Mouse (Mus musculus): ENCODE measurements at regions not wholly inside any gene's neighbourhood (a gene's known extent, or its start where the extent isn't known, plus 50 kb on each side); places are given as distances from the start of the nearest gene placed in this dataset.
"Not testable (repeated sequence)": the region's sequence is repeated elsewhere in the genome, so short reads cannot be mapped to it uniquely, and the experiment has no call there.

DNA sequence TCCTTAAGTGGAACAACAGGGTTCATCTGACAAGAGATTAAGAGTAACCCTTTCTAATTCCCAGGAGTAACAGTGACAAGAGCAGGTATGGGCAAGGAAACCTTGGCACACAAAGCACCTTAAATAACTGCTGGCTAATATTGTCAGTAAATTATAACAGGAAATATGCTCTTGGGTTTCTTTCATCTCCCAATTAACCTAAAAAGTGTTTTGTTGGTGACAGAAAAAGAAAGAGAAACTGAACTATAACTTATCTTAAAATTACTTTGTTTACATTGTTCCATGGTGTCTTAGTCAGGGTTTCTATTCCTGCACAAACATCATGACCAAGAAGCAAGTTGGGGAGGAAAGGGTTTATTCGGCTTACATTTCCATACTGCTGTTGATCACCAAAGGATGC lies 170.0 kb upstream of the Ngly1 start:
- DNase-seq (ENCODE audit: low spot score): no peak

GRCm38 (mm10) chr14:16087231-16087630 lies 161.8 kb upstream of the Ngly1 start:
- not testable (repeated sequence) for DNase-seq (ENCODE audit: low spot score)

- no peak for DNase-seq (ENCODE audit: low spot score)
Measured at GRCm38 (mm10) chr14:16092391-16093132, 156.5 kb upstream of the Ngly1 start.

DNA sequence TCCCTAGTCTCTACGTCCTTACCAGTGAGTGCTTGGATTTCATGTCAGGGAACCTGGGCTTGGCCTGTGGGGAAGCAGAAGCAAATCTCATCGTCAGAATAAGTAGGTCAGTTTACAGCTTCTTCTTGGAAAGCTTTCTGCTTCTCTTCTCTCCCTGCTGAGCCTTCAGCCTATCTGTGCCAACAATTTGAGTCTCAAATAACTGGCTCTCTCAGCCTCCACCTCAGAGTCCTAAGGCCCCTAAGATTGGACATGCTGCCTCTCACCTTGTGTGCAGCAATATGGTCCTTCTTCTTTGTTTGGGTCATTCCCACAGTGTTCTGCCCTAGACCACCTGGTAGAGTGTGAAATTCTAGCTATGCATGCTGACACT lies 156.0 kb upstream of the Ngly1 start:
- no peak for DNase-seq (ENCODE audit: low spot score)

- no peak for DNase-seq (ENCODE audit: low spot score)
Measured at GRCm38 (mm10) chr14:16109414-16109813, 139.7 kb upstream of the Ngly1 start.

GRCm38 (mm10) chr14:16132672-16133071 lies 116.4 kb upstream of the Ngly1 start:
- DNase-seq (ENCODE audit: low spot score): no peak

DNA sequence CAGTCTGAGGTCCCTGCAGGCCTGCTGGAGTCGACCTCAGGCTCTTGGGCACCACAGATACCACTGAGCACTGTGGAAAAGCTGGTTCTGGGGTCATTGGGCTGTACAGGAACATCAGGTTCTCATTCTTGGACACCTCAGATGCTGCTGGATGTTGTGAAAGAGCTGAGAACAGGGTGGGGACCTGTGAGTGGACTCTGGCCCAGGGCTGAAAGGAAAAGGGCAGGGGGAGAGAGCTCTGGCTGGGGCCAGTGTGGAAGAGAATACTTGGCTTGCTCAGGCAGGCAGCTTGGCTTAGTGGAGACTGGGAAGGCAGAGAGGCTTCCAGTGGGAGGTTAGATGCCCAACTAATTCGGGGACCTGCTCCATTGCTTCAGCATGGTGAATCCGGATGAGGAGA lies 115.7 kb upstream of the Ngly1 start:
- no peak for DNase-seq (ENCODE audit: low spot score)

DNA sequence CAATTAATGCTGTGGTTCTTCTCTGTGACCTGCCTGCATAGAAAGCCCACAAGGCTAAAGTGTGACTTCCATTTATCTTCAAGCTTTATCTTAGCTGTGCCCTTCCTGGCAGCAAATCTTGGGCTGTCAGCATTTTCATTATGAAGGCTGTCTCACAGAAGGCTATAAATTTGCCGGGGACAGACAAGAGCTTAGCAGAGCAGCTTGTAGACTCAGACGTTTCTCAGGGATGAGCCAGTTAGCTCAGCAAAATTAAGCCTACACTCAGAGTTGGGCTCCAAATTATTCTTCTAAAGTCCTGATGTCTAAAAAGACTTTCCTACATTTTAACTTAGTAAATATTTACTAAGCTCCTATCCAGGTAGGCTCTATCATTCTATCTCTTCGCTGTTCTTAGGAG lies 112.9 kb upstream of the Ngly1 start:
- DNase-seq (ENCODE audit: low spot score): peak; percentile 6

GRCm38 (mm10) chr14:16144299-16144698 lies 104.8 kb upstream of the Ngly1 start:
- no peak for DNase-seq (ENCODE audit: low spot score)

- DNase-seq (ENCODE audit: low spot score): no peak
Measured at GRCm38 (mm10) chr14:16146811-16147210, 102.3 kb upstream of the Ngly1 start.

DNA sequence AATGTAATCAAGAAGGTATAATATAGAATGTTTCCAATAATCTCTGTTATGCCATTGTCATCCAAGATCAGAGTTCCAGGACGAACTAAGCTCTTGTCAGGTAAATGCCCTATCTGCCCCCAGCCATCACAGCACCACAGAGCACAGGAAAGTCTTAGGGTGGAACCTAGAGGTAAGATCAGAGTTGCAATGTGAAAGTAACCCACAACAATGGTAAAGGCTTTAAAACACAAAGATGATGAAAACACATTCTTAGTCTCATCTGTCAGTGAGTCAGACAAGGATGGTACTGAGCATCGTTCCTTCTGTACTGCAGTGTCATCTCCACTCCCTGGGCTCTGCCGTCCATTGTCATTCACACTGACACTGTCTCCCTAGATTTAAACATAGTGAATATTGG lies 97.3 kb upstream of the Ngly1 start:
- no peak for DNase-seq (ENCODE audit: low spot score)

DNA sequence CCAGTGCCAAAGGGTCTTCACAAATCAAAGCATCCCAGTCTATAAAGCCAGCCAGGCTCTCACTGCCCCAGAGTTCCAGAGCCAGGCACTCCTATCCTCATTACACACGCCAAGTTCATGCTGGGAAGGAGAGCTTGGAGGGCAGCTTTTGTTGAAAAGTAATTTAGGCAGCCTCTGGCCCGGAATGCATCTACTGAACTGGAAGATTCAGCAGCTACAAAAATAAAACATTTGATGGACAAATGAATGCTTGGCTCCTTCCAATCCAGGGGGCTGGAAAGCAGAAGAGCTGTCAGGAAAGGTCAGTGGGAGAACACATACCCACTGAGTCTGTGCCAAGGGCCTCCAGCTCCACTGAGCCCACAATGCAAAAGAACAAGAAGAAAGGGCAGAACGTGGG lies 96.4 kb upstream of the Ngly1 start:
- no peak for DNase-seq (ENCODE audit: low spot score)

- DNase-seq (ENCODE audit: low spot score): no peak
Measured at GRCm38 (mm10) chr14:16155106-16155505, 94.0 kb upstream of the Ngly1 start.

GRCm38 (mm10) chr14:16170226-16170625 lies 78.9 kb upstream of the Ngly1 start:
- no peak for DNase-seq (ENCODE audit: low spot score)

DNA sequence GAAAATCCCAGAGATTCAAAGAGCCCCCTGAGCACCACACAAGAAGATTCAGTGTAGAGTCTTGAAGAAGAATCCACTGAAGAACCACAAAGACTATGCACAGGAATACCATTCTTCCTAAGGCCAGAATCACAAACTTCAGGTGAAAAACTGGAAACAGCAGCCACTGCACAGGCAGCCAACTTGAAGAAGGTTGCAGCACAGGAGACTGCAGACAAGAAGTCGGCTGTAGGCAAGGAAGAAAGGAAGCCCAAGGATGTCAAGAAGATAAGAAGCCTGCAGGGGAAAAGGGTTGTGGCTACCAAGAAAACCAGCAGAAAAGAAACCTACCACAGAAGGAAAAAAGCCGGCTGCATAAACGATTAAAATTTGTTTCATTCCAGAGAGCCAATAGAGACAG lies 76.8 kb upstream of the Ngly1 start:
- no peak for DNase-seq (ENCODE audit: low spot score)

DNA sequence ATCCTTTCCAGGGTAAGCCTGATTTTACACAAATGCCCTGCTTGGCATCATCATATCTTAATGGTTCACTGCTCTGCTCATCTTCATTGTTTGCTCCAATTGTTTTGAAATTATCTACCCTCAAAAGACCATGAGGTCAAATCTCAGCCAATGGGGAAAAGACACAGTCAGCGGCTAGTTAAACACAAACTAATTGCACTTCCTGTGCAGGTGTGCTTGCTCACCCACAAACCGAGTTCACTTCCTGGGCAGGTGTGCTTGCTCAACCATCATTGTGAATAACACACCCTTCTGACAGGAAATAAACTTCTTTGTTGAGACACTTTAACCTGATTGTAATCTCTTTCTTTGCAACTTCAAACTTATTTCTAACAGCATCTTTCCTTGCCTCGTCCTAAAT lies 75.8 kb upstream of the Ngly1 start:
- no peak for DNase-seq (ENCODE audit: low spot score)

DNA sequence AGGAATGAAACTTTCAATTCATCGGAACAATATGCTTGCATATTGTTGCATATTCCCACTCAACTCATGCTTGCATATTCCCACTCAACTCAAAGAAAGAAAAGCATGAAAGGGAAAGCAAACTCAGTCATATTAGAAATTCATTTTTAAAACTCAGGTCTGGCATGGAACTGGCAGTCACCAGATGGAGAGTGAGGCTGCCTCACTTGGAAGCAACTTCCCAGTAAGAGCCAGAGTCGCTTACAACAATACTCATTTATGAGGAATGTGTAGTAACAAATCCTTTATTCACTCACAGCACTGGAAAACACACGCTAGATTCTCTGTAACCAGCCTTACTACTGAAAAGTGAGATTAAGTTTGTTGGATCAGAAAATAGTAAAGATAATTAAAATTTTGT lies 70.9 kb upstream of the Ngly1 start:
- no peak for DNase-seq (ENCODE audit: low spot score)

DNA sequence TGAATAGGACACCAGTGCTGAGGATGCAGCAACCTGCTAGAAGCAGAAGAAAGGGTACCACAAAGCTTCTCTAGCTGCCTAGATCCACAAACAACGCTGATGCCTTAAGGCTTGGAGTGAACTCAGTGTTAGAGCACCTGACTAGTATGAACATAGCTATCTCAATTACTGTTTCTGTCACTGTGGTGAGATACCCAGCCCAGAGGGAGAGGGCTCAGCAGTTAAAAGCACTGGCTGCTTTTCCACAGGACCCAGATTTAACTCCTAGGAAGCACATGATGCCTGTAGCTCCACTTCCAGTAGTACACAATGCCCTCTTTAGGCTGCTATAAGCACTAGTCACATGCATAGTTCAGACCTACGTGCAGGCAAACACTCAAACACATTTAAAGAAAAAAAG lies 67.3 kb upstream of the Ngly1 start:
- no peak for DNase-seq (ENCODE audit: low spot score)

DNA sequence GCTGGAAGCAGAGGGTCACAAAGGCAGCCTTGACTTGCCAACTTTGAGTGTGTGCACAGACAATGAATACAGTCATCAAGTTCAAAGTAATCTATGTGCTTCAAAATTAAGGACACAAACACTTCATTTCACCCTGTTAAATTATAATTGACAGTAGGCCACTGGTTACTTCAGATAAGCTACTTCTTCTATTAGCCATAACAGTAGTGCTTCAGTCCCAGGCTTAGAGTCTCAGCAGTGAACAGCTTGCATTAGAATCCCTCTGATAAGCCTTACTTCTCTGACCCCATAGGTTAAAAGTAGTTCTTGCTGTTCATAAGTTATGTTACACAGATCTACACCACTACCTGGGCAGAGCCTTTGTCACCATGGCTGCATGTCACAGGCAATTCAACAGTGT lies 63.8 kb upstream of the Ngly1 start:
- DNase-seq (ENCODE audit: low spot score): no peak
